Mouse (Mus musculus) limb, embryonic 15.5 days (tissue): ENCODE results near the gene Kcnh1. TPM values are rescaled to one million over a fixed set of nuclear protein-coding genes. Genes with fewer than 3 reads are reported as not detected.

Source experiments
- ATAC-seq: fragments of 200-750 bp; cut with Nextera tagmentation; 2 replicates; pipeline ENCODE4 v1.8.0; 2017; ENCODE audit warnings: low read depth, moderate TSS enrichment; ENCODE audit not compliant: insufficient number of reproducible peaks, low FRiP score, low TSS enrichment
- H3K27ac ChIP-seq: fragments of 300-500 bp; sonication (generic); 2 replicates; pipeline ENCODE4 v1.5.1; 2015; ENCODE audit warnings: moderate library complexity, mild to moderate bottlenecking, inconsistent platforms
- H3K27me3 ChIP-seq: fragments of 300-500 bp; sonication (generic); 2 replicates; pipeline ENCODE4 v1.6.1; 2015; ENCODE audit warnings: inconsistent platforms
- H3K36me3 ChIP-seq: fragments of 300-500 bp; sonication (generic); 2 replicates; pipeline ENCODE4 v1.6.1; 2015; ENCODE audit warnings: inconsistent platforms
- H3K4me1 ChIP-seq: fragments of 300-500 bp; sonication (generic); 2 replicates; pipeline ENCODE4 v1.6.1; 2015; ENCODE audit warnings: inconsistent platforms
- H3K4me2 ChIP-seq: fragments of 300-500 bp; sonication (generic); 2 replicates; pipeline ENCODE4 v1.6.1; 2015; ENCODE audit warnings: mild to moderate bottlenecking, inconsistent platforms
- H3K4me3 ChIP-seq: fragments of 300-500 bp; sonication (generic); 2 replicates; pipeline ENCODE4 v1.5.1; 2015; ENCODE audit warnings: mild to moderate bottlenecking, inconsistent platforms
- H3K9ac ChIP-seq: fragments of 300-500 bp; sonication (generic); 2 replicates; pipeline ENCODE4 v1.6.1; 2015; ENCODE audit warnings: inconsistent platforms
- H3K9me3 ChIP-seq: fragments of 300-500 bp; sonication (generic); 2 replicates; pipeline ENCODE4 v1.6.1; 2016; ENCODE audit warnings: inconsistent platforms
- WGBS: fragments of 180-500 bp; shearing (Covaris S2); methylation state at CpG from one replicate; pipeline ENCODE4 v1.1.7; 2015; 5-methylcytosine and 5-hydroxymethylcytosine counted together
- polyA plus RNA-seq: library from polyadenylated mRNA; unstranded; fragments of >200 nt; fragmentation: Nextera tagmentation; extraction: Ambion mirVana; gene quantifications from 2 replicates; pipeline ENCODE4 v1.2.1, GENCODE M21; 2015

Kcnh1 gene
- polyA plus RNA-seq, 1 experiment from 2014 or later = 0.61 TPM

DNA sequence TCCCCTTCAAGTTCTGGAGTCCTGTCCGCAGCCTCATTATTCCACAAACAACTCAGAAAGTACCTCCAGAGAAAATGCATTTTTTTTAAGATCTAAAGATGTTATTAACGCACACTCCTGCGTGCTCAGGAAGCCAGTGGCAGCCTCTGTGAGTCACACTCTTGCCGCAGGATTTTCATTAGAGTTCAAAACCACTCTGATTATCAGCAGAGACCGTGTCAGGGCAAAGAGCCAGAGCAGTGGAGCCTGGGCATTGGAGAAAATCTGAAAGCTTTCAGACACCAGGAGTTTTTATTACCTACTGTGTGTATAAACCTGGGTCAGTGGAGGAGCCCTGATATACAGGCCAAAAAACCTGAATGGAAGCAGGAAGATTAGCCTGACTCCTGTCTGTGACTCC lies 287.6 kb downstream of the Kcnh1 start:
- no peak for ATAC-seq

DNA sequence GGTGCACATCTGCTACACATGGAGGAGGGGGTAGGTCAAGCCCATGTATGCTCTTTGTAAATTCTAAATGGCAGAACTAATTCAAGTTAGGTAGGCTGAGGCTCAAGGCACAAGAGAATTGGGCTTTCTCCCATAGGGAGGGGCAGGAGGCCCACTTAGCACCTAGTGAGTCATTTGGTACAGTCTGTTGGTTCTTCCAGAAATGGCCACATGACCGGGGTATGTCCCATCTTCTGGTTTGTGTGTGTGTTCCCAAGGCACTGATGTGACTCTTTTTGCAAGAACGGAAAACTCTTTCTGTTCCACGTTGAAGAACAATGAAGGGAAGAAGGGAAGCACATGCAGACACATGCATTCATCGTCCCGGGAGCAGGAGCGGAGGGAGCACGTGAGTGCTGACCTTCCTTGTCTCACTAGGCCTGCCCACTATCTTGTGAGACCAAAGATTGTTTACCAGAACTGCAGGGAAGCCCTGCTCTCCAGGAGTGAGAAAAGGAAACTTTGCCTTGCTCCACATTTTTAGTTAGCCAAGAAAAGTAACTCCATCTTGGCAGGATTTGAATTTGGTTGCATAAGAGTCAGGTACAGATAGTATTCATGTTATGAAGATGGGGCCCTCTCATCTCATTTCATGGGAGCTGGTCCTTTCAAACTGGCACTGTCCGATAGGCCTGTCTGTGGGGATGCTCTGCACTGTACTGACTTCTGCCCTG lies 289.7 kb downstream of the Kcnh1 start:
- Histone ChIP-seq H3K9me3 (no peaks in the 10 kb centered on the region), H3K27ac (no peak overlapping the region), H3K9ac (no peak overlapping the region), H3K27me3 (no peaks in the 10 kb centered on the region), H3K36me3 (no peaks in the 10 kb centered on the region), H3K4me2 (no peak overlapping the region), H3K4me1 (0 out of 2 replicates have a peak, but pooled peaks cover 8% of the 10 kb centered on the region), H3K4me3 (no peak overlapping the region)
- WGBS = 81% methylated on average over 8 of the region's 8 CpGs
- ATAC-seq = no peak

More for the DNA sequence above, 287.6 kb downstream of the Kcnh1 start:
- Histone ChIP-seq H3K36me3 (no peaks in the 10 kb centered on the region), H3K4me1 (0 out of 2 replicates have a peak, but pooled peaks cover 8% of the 10 kb centered on the region), H3K27me3 (no peaks in the 10 kb centered on the region), H3K9me3 (no peaks in the 10 kb centered on the region), H3K9ac (no peak overlapping the region), H3K4me2 (no peak overlapping the region), H3K27ac (no peak overlapping the region), H3K4me3 (no peak overlapping the region)
- WGBS = 37% methylated on average over 5 of the region's 5 CpGs

DNA sequence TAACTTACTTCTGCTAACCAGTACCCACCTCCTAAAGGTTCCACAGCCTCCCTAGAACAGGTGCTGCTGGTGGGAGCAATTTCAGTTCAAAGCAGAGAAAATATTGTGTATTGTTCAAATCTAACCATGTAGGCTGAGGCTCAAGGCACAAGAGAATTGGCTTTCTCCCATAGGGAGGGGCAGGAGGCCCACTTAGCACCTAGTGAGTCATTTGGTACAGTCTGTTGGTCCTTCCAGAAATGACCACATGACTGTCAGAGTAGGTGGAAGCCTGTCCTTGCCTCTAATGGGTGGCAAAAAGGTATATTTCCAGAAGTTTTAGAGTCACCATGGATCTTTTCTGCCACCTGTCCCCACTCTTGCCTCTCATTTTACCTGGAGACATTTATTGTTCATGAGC lies 290.9 kb downstream of the Kcnh1 start:
- Histone ChIP-seq H3K36me3 (no peaks in the 10 kb centered on the region), H3K4me2 (no peak overlapping the region), H3K4me3 (no peak overlapping the region), H3K9me3 (no peaks in the 10 kb centered on the region), H3K4me1 (0 out of 2 replicates have a peak, but pooled peaks cover 8% of the 10 kb centered on the region), H3K9ac (no peak overlapping the region), H3K27me3 (no peaks in the 10 kb centered on the region), H3K27ac (no peak overlapping the region)
- no peak for ATAC-seq

DNA sequence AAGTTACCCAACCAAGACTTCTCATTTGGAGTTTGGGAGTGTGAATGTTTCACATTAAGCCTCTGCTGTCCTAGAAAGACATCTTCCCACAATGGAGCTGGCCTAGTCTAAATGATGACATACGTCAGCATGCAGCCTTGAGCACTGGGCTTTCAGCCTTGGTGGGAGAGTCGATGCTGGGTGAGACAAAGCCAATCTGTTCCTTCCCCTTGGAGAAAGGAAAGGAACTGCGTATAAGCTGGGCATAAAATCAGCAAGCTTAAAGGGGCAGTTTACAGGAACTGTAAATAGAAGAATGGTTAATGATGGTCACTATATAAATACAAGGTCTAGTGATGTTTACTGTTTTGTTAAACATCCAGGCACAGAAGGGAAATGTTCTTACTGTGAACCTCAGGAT lies 294.5 kb downstream of the Kcnh1 start:
- ATAC-seq = no peak

DNA sequence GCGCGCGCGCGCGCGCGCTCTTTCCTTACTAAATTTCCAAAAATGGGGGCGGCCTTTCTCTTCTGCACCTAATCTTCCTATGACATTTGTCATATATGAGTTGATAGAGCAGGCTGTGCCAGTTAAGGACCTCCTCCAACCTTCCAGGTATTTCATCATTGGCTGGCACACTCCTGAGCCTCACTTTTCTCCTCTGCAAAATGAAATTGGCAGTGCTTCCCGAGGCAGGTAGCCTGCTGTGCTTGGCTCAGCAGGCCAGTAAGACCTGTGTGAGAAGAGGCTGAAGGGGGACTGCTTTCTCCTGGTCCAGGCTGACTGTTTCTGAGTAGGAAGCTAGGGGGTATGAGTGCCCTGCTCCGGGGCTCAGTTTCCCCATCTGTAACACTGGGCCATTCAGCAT lies 297.0 kb downstream of the Kcnh1 start:
- Histone ChIP-seq H3K27ac (no peak overlapping the region), H3K36me3 (no peaks in the 10 kb centered on the region), H3K9ac (no peak overlapping the region), H3K9me3 (no peaks in the 10 kb centered on the region), H3K4me3 (no peak overlapping the region), H3K4me2 (no peak overlapping the region), H3K27me3 (no peaks in the 10 kb centered on the region), H3K4me1 (no peaks in the 10 kb centered on the region)
- ATAC-seq = no peak
- WGBS = 92% methylated on average over 11 of the region's 11 CpGs

More for the DNA sequence above, 294.5 kb downstream of the Kcnh1 start:
- Histone ChIP-seq H3K4me3 (no peak overlapping the region), H3K36me3 (no peaks in the 10 kb centered on the region), H3K4me1 (no peaks in the 10 kb centered on the region), H3K27me3 (no peaks in the 10 kb centered on the region), H3K27ac (no peak overlapping the region), H3K9me3 (no peaks in the 10 kb centered on the region), H3K9ac (no peak overlapping the region), H3K4me2 (no peak overlapping the region)
- 64% methylated on average over 3 of the region's 3 CpGs for WGBS

DNA sequence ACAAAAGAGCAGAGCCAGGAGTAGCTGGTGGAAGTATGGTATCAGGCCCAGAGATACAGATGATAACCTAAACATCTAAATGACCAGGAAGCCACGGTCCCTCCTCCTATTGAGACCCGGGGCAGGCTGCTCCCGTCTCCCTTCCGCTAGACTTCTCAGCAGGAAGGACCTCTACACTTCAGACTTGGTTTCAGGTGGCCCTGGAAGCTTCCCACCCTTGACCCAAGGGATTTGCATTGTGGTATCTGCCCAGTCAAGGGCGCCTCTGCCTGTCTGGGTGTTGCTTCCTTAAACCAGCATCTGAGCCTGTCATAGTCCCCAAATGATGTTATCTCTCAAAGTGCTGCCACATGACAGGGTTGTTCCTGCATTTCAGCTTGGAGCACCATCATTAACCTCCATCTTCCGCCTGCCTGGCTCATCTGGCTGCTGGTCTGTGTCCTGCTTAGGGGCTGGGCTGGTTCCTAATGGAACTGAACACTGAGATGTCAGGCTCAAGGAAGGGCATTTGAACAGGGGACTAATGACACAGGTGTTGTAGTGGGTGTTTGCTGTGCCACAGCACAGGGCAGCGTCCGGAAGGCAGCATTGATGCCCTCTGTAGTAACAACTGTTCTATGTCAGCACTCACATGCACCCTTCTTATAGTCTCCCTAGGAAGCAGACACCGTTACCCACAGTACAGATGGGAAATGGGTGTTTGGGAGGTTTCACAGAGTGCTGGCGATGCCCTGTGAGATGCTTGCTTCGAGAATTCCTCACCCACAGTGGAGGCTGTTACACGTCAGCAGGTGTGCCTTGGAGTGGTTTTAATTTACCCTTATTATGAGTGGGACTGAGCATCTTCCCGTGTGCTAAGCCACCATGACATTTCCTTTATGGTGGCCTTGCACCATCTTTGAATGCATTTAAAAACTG lies 299.6 kb downstream of the Kcnh1 start:
- 68% methylated on average over 13 of the region's 13 CpGs for WGBS
- ATAC-seq = no peak
- no peak overlapping the region for H3K4me3 ChIP-seq
- H3K27me3 ChIP-seq = no peaks in the 10 kb centered on the region
- H3K4me1 ChIP-seq = no peaks in the 10 kb centered on the region
- H3K36me3 ChIP-seq = no peaks in the 10 kb centered on the region
- H3K4me2 ChIP-seq = no peak overlapping the region
- H3K9ac ChIP-seq = no peak overlapping the region
- H3K27ac ChIP-seq = no peak overlapping the region
- H3K9me3 ChIP-seq = no peaks in the 10 kb centered on the region

DNA sequence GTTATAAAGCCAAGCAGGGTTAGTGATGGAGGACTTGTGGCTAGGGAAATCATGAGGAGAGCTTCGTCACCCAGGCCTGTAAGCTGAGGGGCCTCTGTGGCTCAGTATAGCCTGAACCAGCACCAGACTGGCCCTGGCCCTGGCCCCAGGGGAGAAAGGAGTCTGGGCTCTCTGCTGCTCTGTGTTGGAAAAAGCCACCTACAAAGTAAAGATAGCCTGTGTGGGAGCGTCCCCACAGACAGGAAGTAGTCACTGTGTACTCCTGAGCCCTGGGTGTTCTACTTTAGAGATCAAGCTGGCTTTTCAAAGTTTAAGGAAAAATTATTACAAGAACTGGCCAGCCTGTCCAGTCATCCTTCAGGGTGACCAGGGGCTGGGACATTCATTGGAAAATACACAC lies 306.9 kb downstream of the Kcnh1 start:
- Histone ChIP-seq H3K4me3 (no peak overlapping the region), H3K4me1 (no peaks in the 10 kb centered on the region), H3K27ac (no peak overlapping the region), H3K9me3 (no peaks in the 10 kb centered on the region), H3K36me3 (no peaks in the 10 kb centered on the region), H3K27me3 (no peaks in the 10 kb centered on the region), H3K9ac (no peak overlapping the region), H3K4me2 (no peak overlapping the region)
- no peak for ATAC-seq
- 72% methylated on average over 2 of the region's 2 CpGs for WGBS

DNA sequence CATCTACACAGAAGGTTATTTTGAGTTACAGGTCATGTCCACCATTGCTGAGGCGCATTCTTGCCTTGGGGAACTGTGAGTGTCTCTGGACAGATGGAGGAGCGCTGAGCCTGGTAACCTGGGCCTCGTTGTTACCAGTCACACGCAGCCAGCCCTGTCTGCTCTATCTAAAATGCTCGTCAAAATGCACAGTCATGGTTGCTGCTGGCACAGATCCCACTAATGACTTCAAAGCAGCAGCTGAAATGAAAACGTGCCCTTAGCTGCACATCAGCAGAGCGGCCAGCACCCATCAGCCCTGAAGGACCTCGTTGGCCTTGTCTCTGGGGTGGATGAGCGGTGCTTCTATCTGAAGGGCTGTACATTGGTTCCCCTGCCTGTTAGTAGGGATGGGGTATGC lies 311.4 kb downstream of the Kcnh1 start:
- H3K4me3 ChIP-seq = no peak overlapping the region
- H3K9me3 ChIP-seq = no peaks in the 10 kb centered on the region
- ATAC-seq = no peak
- no peak overlapping the region for H3K27ac ChIP-seq
- H3K4me2 ChIP-seq = no peak overlapping the region
- H3K4me1 ChIP-seq = no peaks in the 10 kb centered on the region
- H3K27me3 ChIP-seq = no peaks in the 10 kb centered on the region
- WGBS = 67% methylated on average over 9 of the region's 9 CpGs
- H3K36me3 ChIP-seq = no peaks in the 10 kb centered on the region
- no peak overlapping the region for H3K9ac ChIP-seq

DNA sequence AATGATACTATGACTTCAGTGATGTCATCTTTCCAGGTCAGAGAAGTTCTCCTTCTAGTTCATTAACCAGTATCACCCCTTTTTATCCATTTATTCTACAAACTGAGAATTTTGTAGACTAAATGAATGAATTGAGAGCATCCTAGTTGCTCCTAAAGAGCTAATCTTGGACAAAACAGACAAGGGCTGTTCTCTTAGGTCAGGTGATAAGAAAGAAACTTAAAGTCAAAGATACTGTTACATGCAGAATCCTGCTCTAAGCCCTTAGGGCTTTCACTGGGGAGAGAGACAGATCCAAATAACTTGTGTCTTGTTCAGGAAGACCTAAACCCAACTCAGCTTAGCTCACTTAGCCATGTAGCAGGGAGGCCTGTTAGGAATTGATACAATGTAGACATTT lies 312.3 kb downstream of the Kcnh1 start:
- no peaks in the 10 kb centered on the region for H3K36me3 ChIP-seq
- H3K4me2 ChIP-seq = no peak overlapping the region
- H3K9me3 ChIP-seq = no peaks in the 10 kb centered on the region
- no peak for ATAC-seq
- no peak overlapping the region for H3K27ac ChIP-seq
- H3K4me1 ChIP-seq = no peaks in the 10 kb centered on the region
- H3K27me3 ChIP-seq = no peaks in the 10 kb centered on the region
- H3K9ac ChIP-seq = no peak overlapping the region
- H3K4me3 ChIP-seq = no peak overlapping the region

DNA sequence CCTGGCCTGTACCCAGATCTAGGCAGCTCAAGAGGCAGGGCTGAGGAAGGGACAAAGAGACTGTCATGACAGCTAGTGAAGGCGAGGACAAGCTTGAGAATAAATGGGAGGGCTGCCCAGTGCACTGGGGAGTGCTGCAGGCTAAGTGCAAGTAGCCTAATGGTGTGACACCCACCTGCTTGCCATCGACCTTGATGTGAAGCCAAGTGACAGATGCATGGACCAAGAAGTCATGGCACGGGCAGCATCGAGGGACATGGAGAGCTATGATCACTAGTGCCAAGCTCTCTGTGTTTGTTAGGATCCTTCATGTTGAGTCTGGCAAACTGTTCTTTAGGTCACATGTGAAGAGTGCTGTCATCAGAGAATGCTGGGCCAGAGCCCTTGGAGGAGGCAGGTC lies 313.1 kb downstream of the Kcnh1 start:
- no peaks in the 10 kb centered on the region for H3K4me1 ChIP-seq
- H3K27ac ChIP-seq = no peak overlapping the region
- H3K4me2 ChIP-seq = no peak overlapping the region
- no peaks in the 10 kb centered on the region for H3K36me3 ChIP-seq
- H3K27me3 ChIP-seq = no peaks in the 10 kb centered on the region
- ATAC-seq = no peak
- H3K9ac ChIP-seq = no peak overlapping the region
- 91% methylated on average over 4 of the region's 4 CpGs for WGBS
- no peaks in the 10 kb centered on the region for H3K9me3 ChIP-seq
- no peak overlapping the region for H3K4me3 ChIP-seq

DNA sequence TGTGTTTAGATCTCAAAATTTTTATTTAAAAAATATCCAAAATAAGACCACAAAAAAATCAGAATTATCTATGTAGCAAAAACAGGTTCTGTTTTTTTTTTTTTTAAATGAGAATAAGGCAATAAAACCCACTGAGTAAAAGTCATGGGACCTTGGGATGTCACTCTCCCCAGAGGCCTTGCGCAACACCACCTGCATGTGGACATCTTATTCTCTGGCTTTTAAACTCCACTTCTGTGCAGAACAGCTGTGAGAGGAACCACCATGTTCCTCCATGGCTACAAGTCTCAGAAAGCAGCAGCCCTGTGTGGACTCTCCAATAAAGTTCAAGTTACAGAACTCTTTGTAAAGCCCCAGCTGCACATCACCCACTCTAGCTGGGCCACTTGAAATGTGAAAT lies 322.2 kb downstream of the Kcnh1 start:
- Histone ChIP-seq H3K36me3 (no peaks in the 10 kb centered on the region), H3K9ac (no peak overlapping the region)

DNA sequence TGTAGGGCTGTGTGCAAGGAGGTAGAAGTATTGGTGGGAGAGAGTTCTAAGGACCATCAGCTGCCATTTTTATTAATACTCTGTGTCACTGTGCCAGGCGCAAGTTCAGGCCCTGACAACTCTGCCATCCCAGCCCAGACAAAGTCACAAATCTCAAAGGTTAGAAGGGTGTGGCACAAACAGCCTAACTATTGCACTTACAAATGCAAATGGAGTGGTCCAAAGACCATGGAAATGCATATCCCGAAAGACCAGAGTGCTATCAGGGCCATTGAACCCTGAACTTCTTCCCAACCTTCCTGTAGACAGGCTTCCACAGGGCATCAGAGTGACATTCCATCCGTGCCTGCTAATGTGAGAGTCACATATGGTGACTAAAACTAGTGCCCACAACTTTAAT lies 324.8 kb downstream of the Kcnh1 start:
- Histone ChIP-seq H3K4me2 (no peak overlapping the region), H3K9me3 (no peaks in the 10 kb centered on the region), H3K27ac (no peak overlapping the region), H3K36me3 (no peaks in the 10 kb centered on the region), H3K9ac (no peak overlapping the region), H3K4me3 (no peak overlapping the region), H3K4me1 (no peaks in the 10 kb centered on the region), H3K27me3 (no peaks in the 10 kb centered on the region)
- ATAC-seq = no peak
- 90% methylated on average over 3 of the region's 3 CpGs for WGBS

More for the DNA sequence above, 322.2 kb downstream of the Kcnh1 start:
- ATAC-seq = no peak
- H3K9me3 ChIP-seq = no peaks in the 10 kb centered on the region
- H3K4me1 ChIP-seq = no peaks in the 10 kb centered on the region
- no peaks in the 10 kb centered on the region for H3K27me3 ChIP-seq
- H3K27ac ChIP-seq = no peak overlapping the region
- WGBS = 96% methylated on average over 1 of the region's 1 CpGs
- no peak overlapping the region for H3K4me3 ChIP-seq
- H3K4me2 ChIP-seq = no peak overlapping the region
